Mouse (Mus musculus) thymus, postnatal 10 days (tissue): ENCODE results near the gene Gm20489.

ENCODE experiments used
- DNase-seq, 2 experiments: peaks; one replicate each; pipeline ENCODE4 v3.0.0; 2021; ENCODE audit warnings: low spot score in 2 of 2

Gm20489 gene

GRCm38 (mm10) chrX:101268755-101269124 lies at the start of gene Gm20489:
TSS of gene Gm20489 (minus strand) at chrX:101269023.
- DNase-seq = no peak

- DNase-seq = no peak
Measured at GRCm38 (mm10) chrX:101313625-101314359, 45.0 kb upstream of the Gm20489 start.

GRCm38 (mm10) chrX:101309299-101309698 lies 40.5 kb upstream of the Gm20489 start:
- DNase-seq = no peak

GRCm38 (mm10) chrX:101304646-101305045 lies 35.8 kb upstream of the Gm20489 start:
- DNase-seq = no peak

- no peak for DNase-seq
Measured at GRCm38 (mm10) chrX:101301654-101302053, 32.8 kb upstream of the Gm20489 start.

- DNase-seq = no peak
Measured at GRCm38 (mm10) chrX:101300427-101301030, 31.7 kb upstream of the Gm20489 start.

- DNase-seq = no peak
Measured at GRCm38 (mm10) chrX:101299473-101300426, 30.9 kb upstream of the Gm20489 start.

GRCm38 (mm10) chrX:101299055-101299454 lies 30.2 kb upstream of the Gm20489 start, which contains the start of gene Nlgn3:
TSS of gene Nlgn3 (plus strand) at chrX:101299168.
- no peak for DNase-seq

- no peak for DNase-seq
Measured at GRCm38 (mm10) chrX:101290111-101290510, 21.3 kb upstream of the Gm20489 start.

GRCm38 (mm10) chrX:101289037-101289436 lies 20.2 kb upstream of the Gm20489 start:
- no peak for DNase-seq

- no peak for DNase-seq
Measured at GRCm38 (mm10) chrX:101288432-101288831, 19.6 kb upstream of the Gm20489 start.

GRCm38 (mm10) chrX:101287543-101287942 lies 18.7 kb upstream of the Gm20489 start:
- DNase-seq = no peak

- DNase-seq = no peak
Measured at GRCm38 (mm10) chrX:101285953-101286670, 17.3 kb upstream of the Gm20489 start.

- peak; percentile 46 to 69 for DNase-seq
Measured at GRCm38 (mm10) chrX:101285534-101285933, 16.7 kb upstream of the Gm20489 start.

GRCm38 (mm10) chrX:101282813-101283212 lies 14.0 kb upstream of the Gm20489 start:
- no peak for DNase-seq

- DNase-seq = peak; percentile 78 to 80
Measured at GRCm38 (mm10) chrX:101273875-101274738, 5.3 kb upstream of the Gm20489 start, which contains the start of gene Med12. TSS of gene Med12 (plus strand) at chrX:101274030.

GRCm38 (mm10) chrX:101273410-101273809 lies 4.6 kb upstream of the Gm20489 start:
- DNase-seq = peak; percentile 18 to 36

- DNase-seq = peak; percentile 55 to 56
Measured at GRCm38 (mm10) chrX:101268025-101268754, 633 bp downstream of the Gm20489 start, which contains the start of gene Il2rg. TSS of gene Il2rg (minus strand) at chrX:101268255.

GRCm38 (mm10) chrX:101266631-101267030 lies 2.2 kb downstream of the Gm20489 start:
- no peak for DNase-seq

- DNase-seq = no peak
Measured at GRCm38 (mm10) chrX:101263892-101264291, 4.9 kb downstream of the Gm20489 start, which contains the start of gene Gm614. TSS of gene Gm614 (minus strand) at chrX:101263992.
